Mouse (Mus musculus): Measurements from ENCODE around the gene Vwc2l. TPM values are rescaled to one million over a fixed set of nuclear protein-coding genes. Genes with fewer than 3 reads are reported as not detected.

Vwc2l gene
- polyA plus RNA-seq, 1 experiment from 2014 or later = 0.02 TPM

DNA sequence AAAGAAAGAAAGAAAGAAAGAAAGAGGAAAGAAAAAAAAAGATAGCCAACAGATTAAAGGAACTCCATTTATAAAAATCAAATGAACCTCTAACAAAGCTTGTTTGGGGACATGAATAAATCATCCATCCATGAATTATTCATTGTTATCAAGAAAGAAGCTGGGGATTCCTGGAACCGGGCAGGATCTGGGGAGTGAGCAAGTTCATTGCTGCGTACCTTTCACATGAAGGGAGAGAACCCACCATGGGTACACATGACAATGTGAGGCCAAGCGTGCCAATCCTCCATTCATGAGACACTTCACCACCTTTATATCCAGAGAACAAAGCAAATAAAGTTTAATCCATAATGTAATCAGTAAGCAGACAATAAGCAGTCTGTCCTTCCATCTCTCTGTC, 155.8 kb downstream of the Vwc2l start:
- H3K36me3 ChIP-seq (ENCODE audit: insufficient read depth, low read length) = no peaks in the 10 kb centered on the region
- no peak for ATAC-seq
- no peak for DNase-seq (ENCODE audit: low spot score)
- no peak overlapping the region for H3K9ac ChIP-seq (replicated peaks; ENCODE audit: low read depth)
- H3K9me3 ChIP-seq (ENCODE audit: low read length) = no peaks in the 10 kb centered on the region
- no peaks in the 10 kb centered on the region for H3K4me1 ChIP-seq (ENCODE audit: insufficient read depth, low read depth, low read length)
- 74% methylated on average over 3 of the region's 3 CpGs for WGBS
- no peak overlapping the region for H3K4me3 ChIP-seq (ENCODE audit: low read depth, low read length)
- H3K27me3 ChIP-seq (replicated peaks; ENCODE audit: insufficient read depth, low read length) = no peaks in the 10 kb centered on the region
- TF ChIP-seq EP300 (IDR thresholded peaks at IDR 0.05) (no peak), CTCF (IDR thresholded peaks at IDR 0.05) (no peak)
- H3K27ac ChIP-seq (ENCODE audit: low read length) = no peak overlapping the region
- no peak overlapping the region for H3K4me2 ChIP-seq (replicated peaks; ENCODE audit: low read depth, low read length)

DNA sequence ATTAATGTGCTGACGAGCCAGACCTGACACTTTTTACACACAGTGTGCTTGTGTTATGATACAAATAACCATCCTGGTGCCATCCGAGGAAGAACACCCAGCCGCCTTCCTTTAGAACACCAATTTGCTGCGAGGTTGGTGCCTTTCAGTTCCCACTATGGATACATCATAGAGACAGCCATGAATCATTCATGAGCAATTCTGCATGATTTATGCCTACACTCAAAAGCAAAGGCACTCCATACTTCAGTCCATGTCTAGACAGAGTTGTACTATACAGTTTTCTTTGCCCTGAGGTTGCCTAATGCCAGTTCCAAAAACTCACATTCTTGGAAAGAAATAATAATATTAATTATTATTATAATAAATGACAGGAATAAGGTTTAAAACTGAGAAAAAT, 158.6 kb downstream of the Vwc2l start:
- ATAC-seq = no peak
- DNase-seq (ENCODE audit: low spot score) = no peak
- H3K9me3 ChIP-seq (ENCODE audit: low read length) = no peaks in the 10 kb centered on the region
- no peak overlapping the region for H3K27ac ChIP-seq (ENCODE audit: low read length)
- H3K4me3 ChIP-seq (ENCODE audit: low read depth, low read length) = no peak overlapping the region
- WGBS = 72% methylated on average over 4 of the region's 4 CpGs
- H3K9ac ChIP-seq (replicated peaks; ENCODE audit: low read depth) = no peak overlapping the region
- H3K27me3 ChIP-seq (replicated peaks; ENCODE audit: insufficient read depth, low read length) = no peaks in the 10 kb centered on the region
- no peak overlapping the region for H3K4me2 ChIP-seq (replicated peaks; ENCODE audit: low read depth, low read length)
- H3K4me1 ChIP-seq (ENCODE audit: insufficient read depth, low read depth, low read length) = no peaks in the 10 kb centered on the region
- no peaks in the 10 kb centered on the region for H3K36me3 ChIP-seq (ENCODE audit: insufficient read depth, low read length)
- TF ChIP-seq EP300 (IDR thresholded peaks at IDR 0.05) = no peak
- no peak for TF ChIP-seq CTCF (IDR thresholded peaks at IDR 0.05)

DNA sequence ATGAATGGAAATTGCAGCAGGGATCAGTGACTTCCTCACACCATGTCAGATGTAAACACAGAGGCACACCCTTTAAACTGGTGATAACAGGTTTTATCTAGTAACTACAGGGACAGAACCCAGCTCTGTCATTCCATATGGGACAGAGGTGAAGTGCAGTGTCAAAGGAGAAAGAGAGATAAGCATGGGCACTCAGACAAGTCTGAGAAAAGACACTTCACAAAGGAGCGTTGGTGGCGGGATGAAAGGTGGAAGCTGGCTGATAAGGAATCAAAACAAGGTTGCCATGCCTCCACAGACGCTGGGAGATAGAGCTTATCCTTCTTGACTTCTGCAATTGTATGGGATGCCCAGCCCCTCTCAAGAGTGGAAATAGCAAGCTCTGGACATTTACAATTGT, 176.8 kb downstream of the Vwc2l start:
- no peak for DNase-seq (ENCODE audit: low spot score)
- Histone ChIP-seq H3K4me2 (replicated peaks; ENCODE audit: low read depth, low read length) (no peak overlapping the region), H3K4me1 (ENCODE audit: insufficient read depth, low read depth, low read length) (no peaks in the 10 kb centered on the region), H3K4me3 (ENCODE audit: low read depth, low read length) (no peak overlapping the region), H3K27me3 (replicated peaks; ENCODE audit: insufficient read depth, low read length) (no peaks in the 10 kb centered on the region), H3K9ac (replicated peaks; ENCODE audit: low read depth) (no peak overlapping the region), H3K27ac (ENCODE audit: low read length) (no peak overlapping the region), H3K36me3 (ENCODE audit: insufficient read depth, low read length) (no peaks in the 10 kb centered on the region), H3K9me3 (ENCODE audit: low read length) (no peaks in the 10 kb centered on the region)
- 6% methylated on average over 3 of the region's 3 CpGs for WGBS
- TF ChIP-seq CTCF (IDR thresholded peaks at IDR 0.05) (no peak), EP300 (IDR thresholded peaks at IDR 0.05) (no peak)
- ATAC-seq = no peak

DNA sequence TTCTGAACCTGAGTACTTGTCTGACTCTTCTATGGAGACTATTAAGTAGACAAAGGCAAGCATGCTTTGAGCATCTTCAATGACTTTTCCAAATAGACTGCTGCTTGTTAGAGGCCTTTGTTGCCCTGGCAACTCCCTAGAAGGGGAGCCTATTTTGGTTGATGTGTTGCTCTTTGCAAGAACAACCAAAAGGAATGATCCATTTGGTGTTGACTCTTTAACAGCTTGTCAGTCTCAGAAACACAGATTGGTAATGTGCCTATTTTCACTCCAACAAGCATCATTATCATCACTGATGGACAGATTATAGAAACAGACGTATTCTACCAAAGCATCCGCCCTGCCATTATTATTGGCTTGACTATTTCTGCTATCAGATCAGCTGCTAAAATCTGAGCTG, 181.9 kb downstream of the Vwc2l start:
- 90% methylated on average over 2 of the region's 2 CpGs for WGBS
- no peaks in the 10 kb centered on the region for H3K36me3 ChIP-seq (ENCODE audit: insufficient read depth, low read length)
- no peaks in the 10 kb centered on the region for H3K4me1 ChIP-seq (ENCODE audit: insufficient read depth, low read depth, low read length)
- no peak overlapping the region for H3K27ac ChIP-seq (ENCODE audit: low read length)
- no peaks in the 10 kb centered on the region for H3K9me3 ChIP-seq (ENCODE audit: low read length)
- H3K4me3 ChIP-seq (ENCODE audit: low read depth, low read length) = no peak overlapping the region
- no peak overlapping the region for H3K4me2 ChIP-seq (replicated peaks; ENCODE audit: low read depth, low read length)
- H3K27me3 ChIP-seq (replicated peaks; ENCODE audit: insufficient read depth, low read length) = no peaks in the 10 kb centered on the region
- ATAC-seq (no peak), DNase-seq (ENCODE audit: low spot score) (no peak)
- TF ChIP-seq CTCF (IDR thresholded peaks at IDR 0.05) (no peak), EP300 (IDR thresholded peaks at IDR 0.05) (no peak)
- H3K9ac ChIP-seq (replicated peaks; ENCODE audit: low read depth) = no peak overlapping the region

GRCm38 (mm10) chr1:70911235-70911634, 185.7 kb downstream of the Vwc2l start:
- Histone ChIP-seq H3K36me3 (ENCODE audit: insufficient read depth, low read length) (no peaks in the 10 kb centered on the region), H3K4me1 (ENCODE audit: insufficient read depth, low read depth, low read length) (no peaks in the 10 kb centered on the region), H3K27me3 (replicated peaks; ENCODE audit: insufficient read depth, low read length) (no peaks in the 10 kb centered on the region), H3K4me2 (replicated peaks; ENCODE audit: low read depth, low read length) (no peak overlapping the region), H3K27ac (ENCODE audit: low read length) (no peak overlapping the region), H3K9ac (replicated peaks; ENCODE audit: low read depth) (no peak overlapping the region), H3K4me3 (ENCODE audit: low read depth, low read length) (no peak overlapping the region), H3K9me3 (ENCODE audit: low read length) (no peaks in the 10 kb centered on the region)
- 60% methylated on average over 4 of the region's 4 CpGs for WGBS
- ATAC-seq (no peak), DNase-seq (ENCODE audit: low spot score) (no peak)
- TF ChIP-seq CTCF (IDR thresholded peaks at IDR 0.05) (no peak), EP300 (IDR thresholded peaks at IDR 0.05) (no peak)

DNA sequence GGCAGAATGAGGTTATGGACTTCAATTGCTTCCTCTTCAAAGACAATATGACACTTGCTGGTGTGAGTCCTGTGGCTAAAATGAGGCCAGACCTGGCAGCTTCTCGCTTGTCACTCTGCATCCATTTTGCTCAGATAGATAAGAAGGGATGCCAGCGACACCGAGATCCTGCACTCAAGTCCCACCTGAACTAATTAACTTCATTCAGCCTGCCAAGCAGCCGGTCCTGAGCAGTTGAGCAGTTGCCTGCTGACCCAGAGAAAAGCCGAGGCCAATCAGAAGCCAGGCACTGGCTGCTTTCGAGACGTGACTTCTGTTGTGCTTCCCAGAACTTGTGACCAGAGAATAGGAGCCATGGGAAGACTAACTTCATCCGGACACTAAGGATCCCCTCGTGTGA, 187.6 kb downstream of the Vwc2l start:
- 49% methylated on average over 9 of the region's 9 CpGs for WGBS
- no peak for ATAC-seq
- TF ChIP-seq CTCF (IDR thresholded peaks at IDR 0.05) = no peak
- TF ChIP-seq EP300 (IDR thresholded peaks at IDR 0.05) = no peak
- H3K9me3 ChIP-seq (ENCODE audit: low read length) = no peaks in the 10 kb centered on the region
- no peak overlapping the region for H3K27ac ChIP-seq (ENCODE audit: low read length)
- no peaks in the 10 kb centered on the region for H3K4me1 ChIP-seq (ENCODE audit: insufficient read depth, low read depth, low read length)
- H3K36me3 ChIP-seq (ENCODE audit: insufficient read depth, low read length) = no peaks in the 10 kb centered on the region
- H3K9ac ChIP-seq (replicated peaks; ENCODE audit: low read depth) = no peak overlapping the region
- no peak for DNase-seq (ENCODE audit: low spot score)
- H3K27me3 ChIP-seq (replicated peaks; ENCODE audit: insufficient read depth, low read length) = no peaks in the 10 kb centered on the region
- H3K4me3 ChIP-seq (ENCODE audit: low read depth, low read length) = no peak overlapping the region
- no peak overlapping the region for H3K4me2 ChIP-seq (replicated peaks; ENCODE audit: low read depth, low read length)

All from lung, postnatal 0 days (tissue).